Mouse (Mus musculus): ENCODE data around the gene Btf3l4. TPM values are rescaled to one million over a fixed set of nuclear protein-coding genes. Genes with fewer than 3 reads are reported as not detected.

The Btf3l4 gene
- polyA plus RNA-seq, 1 experiment from 2014 or later: 255 TPM

- DNase-seq (peak; percentile 94), ATAC-seq (ENCODE audit: low FRiP score, low TSS enrichment) (peak; percentile 89)
- Histone ChIP-seq H3K9ac (replicated peaks; ENCODE audit: low read length) (peak within 1 kb of the TSS; percentile 73), H3K9me3 (ENCODE audit: control insufficient read depth, low read length) (no peaks in the 10 kb centered on the region), H3K4me3 (replicated peaks; ENCODE audit: low read depth, low read length) (peak within 1 kb of the TSS; percentile 84), H3K36me3 (ENCODE audit: control insufficient read depth, insufficient read depth, low read length) (peaks cover 5% of the 10 kb centered on the region; the same call in 1 of the 2 replicates), H3K4me1 (ENCODE audit: control insufficient read depth, insufficient read depth, low read length) (peaks cover 24% of the 10 kb centered on the region), H3K4me2 (ENCODE audit: low read length) (peak within 1 kb of the TSS; percentile 98), H3K27ac (replicated peaks; ENCODE audit: low read depth, low read length) (peak within 1 kb of the TSS; percentile 73), H3K27me3 (ENCODE audit: control insufficient read depth, insufficient read depth, low read length) (no peaks in the 10 kb centered on the region)
- WGBS: under 1% methylated on average over 77 of the region's 77 CpGs
Observed at GRCm38 (mm10) chr4:108847715-108848504, 14.5 kb upstream of the Btf3l4 start, which contains the start of gene Kti12. TSS of gene Kti12 (plus strand) at chr4:108847785.

- H3K36me3 ChIP-seq (ENCODE audit: control insufficient read depth, insufficient read depth, low read length): 0 out of 2 replicates have a peak, but pooled peaks cover 5% of the 10 kb centered on the region
- H3K4me1 ChIP-seq (ENCODE audit: control insufficient read depth, insufficient read depth, low read length): peaks cover 24% of the 10 kb centered on the region
- no peaks in the 10 kb centered on the region for H3K9me3 ChIP-seq (ENCODE audit: control insufficient read depth, low read length)
- H3K4me3 ChIP-seq (replicated peaks; ENCODE audit: low read depth, low read length): no peak overlapping the region
- H3K9ac ChIP-seq (replicated peaks; ENCODE audit: low read length): no peak overlapping the region
- no peak overlapping the region for H3K27ac ChIP-seq (replicated peaks; ENCODE audit: low read depth, low read length)
- H3K4me2 ChIP-seq (ENCODE audit: low read length): no peak overlapping the region
- no peaks in the 10 kb centered on the region for H3K27me3 ChIP-seq (ENCODE audit: control insufficient read depth, insufficient read depth, low read length)
- no peak for DNase-seq
- no peak for ATAC-seq (ENCODE audit: low FRiP score, low TSS enrichment)
- 94% methylated on average over 5 of the region's 5 CpGs for WGBS
Observed at GRCm38 (mm10) chr4:108845824-108846569, 12.6 kb upstream of the Btf3l4 start.

- H3K4me2 ChIP-seq (ENCODE audit: low read length): no peak overlapping the region
- no peak overlapping the region for H3K9ac ChIP-seq (replicated peaks; ENCODE audit: low read length)
- H3K27ac ChIP-seq (replicated peaks; ENCODE audit: low read depth, low read length): no peak overlapping the region
- no peaks in the 10 kb centered on the region for H3K27me3 ChIP-seq (ENCODE audit: control insufficient read depth, insufficient read depth, low read length)
- no peak overlapping the region for H3K4me3 ChIP-seq (replicated peaks; ENCODE audit: low read depth, low read length)
- DNase-seq: no peak
- no peaks in the 10 kb centered on the region for H3K9me3 ChIP-seq (ENCODE audit: control insufficient read depth, low read length)
- ATAC-seq (ENCODE audit: low FRiP score, low TSS enrichment): no peak
- H3K4me1 ChIP-seq (ENCODE audit: control insufficient read depth, insufficient read depth, low read length): peaks cover 6% of the 10 kb centered on the region; the same call in 1 of the 2 replicates
- H3K36me3 ChIP-seq (ENCODE audit: control insufficient read depth, insufficient read depth, low read length): 0 out of 2 replicates have a peak, but pooled peaks cover 2% of the 10 kb centered on the region
Observed at GRCm38 (mm10) chr4:108843336-108843735, 9.9 kb upstream of the Btf3l4 start.

DNA sequence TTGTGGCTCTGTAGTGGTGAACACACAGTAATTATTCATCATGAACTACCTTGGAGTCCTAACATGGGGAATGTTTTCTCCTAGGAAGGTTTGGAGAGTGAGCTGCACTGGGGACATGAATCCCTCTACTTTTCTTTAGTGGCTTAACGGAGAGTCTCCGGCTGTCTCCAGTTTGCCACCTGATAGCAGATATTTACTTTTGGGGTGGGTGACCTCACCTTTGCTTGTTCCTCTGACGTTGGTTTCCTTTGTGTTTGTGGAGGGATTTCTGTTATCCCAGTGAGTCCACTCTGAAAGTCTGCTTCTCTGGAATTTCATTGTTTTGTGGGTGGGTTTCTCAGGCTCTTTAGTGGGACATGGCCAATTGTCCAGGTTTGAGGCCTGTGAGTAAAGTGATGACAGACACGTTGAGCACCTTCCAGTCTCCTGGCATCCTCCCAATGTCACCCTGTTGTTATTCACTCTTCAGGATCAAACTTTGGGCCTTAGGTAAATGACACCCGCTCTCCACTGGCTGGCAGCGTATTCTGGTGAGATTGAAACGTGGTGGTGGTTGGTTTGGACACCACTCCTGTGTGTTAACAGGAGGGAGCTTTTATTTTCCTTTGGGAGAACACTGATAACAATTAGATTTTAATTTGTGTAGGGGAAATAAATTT, 8.6 kb upstream of the Btf3l4 start:
- Histone ChIP-seq H3K4me1 (ENCODE audit: control insufficient read depth, insufficient read depth, low read length) (0 out of 2 replicates have a peak, but pooled peaks cover 2% of the 10 kb centered on the region), H3K9ac (replicated peaks; ENCODE audit: low read length) (no peak overlapping the region), H3K36me3 (ENCODE audit: control insufficient read depth, insufficient read depth, low read length) (0 out of 2 replicates have a peak, but pooled peaks cover 2% of the 10 kb centered on the region), H3K4me2 (ENCODE audit: low read length) (no peak overlapping the region), H3K9me3 (ENCODE audit: control insufficient read depth, low read length) (no peaks in the 10 kb centered on the region), H3K27ac (replicated peaks; ENCODE audit: low read depth, low read length) (no peak overlapping the region), H3K27me3 (ENCODE audit: control insufficient read depth, insufficient read depth, low read length) (no peaks in the 10 kb centered on the region), H3K4me3 (replicated peaks; ENCODE audit: low read depth, low read length) (no peak overlapping the region)
- 87% methylated on average over 7 of the region's 7 CpGs for WGBS
- ATAC-seq (ENCODE audit: low FRiP score, low TSS enrichment) (no peak), DNase-seq (no peak)

DNA sequence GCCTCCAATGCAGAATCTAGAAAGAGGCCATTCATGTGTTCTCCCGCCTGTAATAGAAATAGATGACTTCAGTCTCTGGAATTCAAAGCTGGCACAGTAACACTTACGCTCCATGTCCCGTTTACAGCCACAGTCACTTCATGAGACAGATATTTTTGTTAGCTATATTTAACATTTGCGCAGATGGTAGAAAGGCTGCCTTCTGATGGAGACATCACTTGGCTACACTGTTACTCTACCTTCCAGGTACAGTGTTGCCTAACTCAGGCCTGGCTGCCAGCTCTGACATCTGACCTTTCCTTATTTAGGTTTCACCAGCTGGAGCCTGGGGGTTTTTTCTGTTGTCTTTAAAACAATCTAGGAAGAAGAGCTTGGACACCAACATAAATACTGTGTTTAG, 4.6 kb upstream of the Btf3l4 start:
- no peak overlapping the region for H3K9ac ChIP-seq (replicated peaks; ENCODE audit: low read length)

GRCm38 (mm10) chr4:108835496-108835895, 2.1 kb upstream of the Btf3l4 start:
- Histone ChIP-seq H3K27ac (replicated peaks; ENCODE audit: low read depth, low read length) (no peak overlapping the region), H3K36me3 (ENCODE audit: control insufficient read depth, insufficient read depth, low read length) (no peaks in the 10 kb centered on the region), H3K27me3 (ENCODE audit: control insufficient read depth, insufficient read depth, low read length) (no peaks in the 10 kb centered on the region), H3K9ac (replicated peaks; ENCODE audit: low read length) (peak overlapping the region; percentile 99), H3K4me3 (replicated peaks; ENCODE audit: low read depth, low read length) (peak overlapping the region; percentile 95), H3K4me1 (ENCODE audit: control insufficient read depth, insufficient read depth, low read length) (peaks cover 35% of the 10 kb centered on the region), H3K9me3 (ENCODE audit: control insufficient read depth, low read length) (no peaks in the 10 kb centered on the region), H3K4me2 (ENCODE audit: low read length) (peak overlapping the region; percentile 65)
- DNase-seq (no peak), ATAC-seq (ENCODE audit: low FRiP score, low TSS enrichment) (no peak)
- 69% methylated on average over 3 of the region's 3 CpGs for WGBS

More for the DNA sequence above, 4.6 kb upstream of the Btf3l4 start:
- Histone ChIP-seq H3K27me3 (ENCODE audit: control insufficient read depth, insufficient read depth, low read length) (no peaks in the 10 kb centered on the region), H3K4me1 (ENCODE audit: control insufficient read depth, insufficient read depth, low read length) (peaks cover 18% of the 10 kb centered on the region), H3K4me3 (replicated peaks; ENCODE audit: low read depth, low read length) (no peak overlapping the region), H3K27ac (replicated peaks; ENCODE audit: low read depth, low read length) (no peak overlapping the region), H3K4me2 (ENCODE audit: low read length) (no peak overlapping the region), H3K36me3 (ENCODE audit: control insufficient read depth, insufficient read depth, low read length) (0 out of 2 replicates have a peak, but pooled peaks cover 2% of the 10 kb centered on the region), H3K9me3 (ENCODE audit: control insufficient read depth, low read length) (no peaks in the 10 kb centered on the region)
- DNase-seq (no peak), ATAC-seq (ENCODE audit: low FRiP score, low TSS enrichment) (no peak)
- WGBS: 95% methylated on average over 4 of the region's 4 CpGs

DNA sequence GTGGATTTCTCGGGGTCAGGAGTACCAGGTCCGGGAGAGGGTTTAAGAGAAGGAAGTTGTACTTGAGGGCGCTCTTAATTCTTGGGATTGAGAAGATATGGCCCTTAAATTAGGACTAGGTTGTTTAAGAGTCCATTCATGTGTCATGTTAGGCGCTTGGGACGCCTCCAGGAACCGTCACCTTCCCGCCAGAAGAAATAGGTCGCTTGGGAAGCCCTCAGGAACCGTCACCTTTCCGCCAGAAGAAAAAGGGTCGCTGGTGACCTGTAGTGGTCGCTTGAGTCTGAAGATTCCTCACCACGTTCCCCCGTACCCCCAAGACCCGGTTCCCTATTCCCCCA, 1.5 kb upstream of the Btf3l4 start:
- Histone ChIP-seq H3K9ac (replicated peaks; ENCODE audit: low read length) (peak overlapping the region; percentile 99), H3K4me1 (ENCODE audit: control insufficient read depth, insufficient read depth, low read length) (peaks cover 35% of the 10 kb centered on the region), H3K36me3 (ENCODE audit: control insufficient read depth, insufficient read depth, low read length) (peaks cover 5% of the 10 kb centered on the region), H3K4me3 (replicated peaks; ENCODE audit: low read depth, low read length) (peak overlapping the region; percentile 95), H3K4me2 (ENCODE audit: low read length) (peak overlapping the region; percentile 65), H3K27me3 (ENCODE audit: control insufficient read depth, insufficient read depth, low read length) (no peaks in the 10 kb centered on the region), H3K9me3 (ENCODE audit: control insufficient read depth, low read length) (no peaks in the 10 kb centered on the region), H3K27ac (replicated peaks; ENCODE audit: low read depth, low read length) (peak overlapping the region; percentile 100)
- under 1% methylated on average over 15 of the region's 15 CpGs for WGBS
- ATAC-seq (ENCODE audit: low FRiP score, low TSS enrichment) (no peak), DNase-seq (peak; percentile 23)

GRCm38 (mm10) chr4:108834115-108834970, 929 bp upstream of the Btf3l4 start, which contains the start of gene Txndc12:
TSS of gene Txndc12 (plus strand) at chr4:108834601.
- no peaks in the 10 kb centered on the region for H3K9me3 ChIP-seq (ENCODE audit: control insufficient read depth, low read length)

More at GRCm38 (mm10) chr4:108834115-108834970, 929 bp upstream of the Btf3l4 start, which contains the start of gene Txndc12:
- peak; percentile 95 for DNase-seq
- peak within 1 kb of the TSS; percentile 65 for H3K4me2 ChIP-seq (ENCODE audit: low read length)
- peaks cover 35% of the 10 kb centered on the region for H3K4me1 ChIP-seq (ENCODE audit: control insufficient read depth, insufficient read depth, low read length)
- peak within 1 kb of the TSS; percentile 99 for H3K9ac ChIP-seq (replicated peaks; ENCODE audit: low read length)
- peaks cover 10% of the 10 kb centered on the region for H3K36me3 ChIP-seq (ENCODE audit: control insufficient read depth, insufficient read depth, low read length)
- peak within 1 kb of the TSS; percentile 100 for H3K27ac ChIP-seq (replicated peaks; ENCODE audit: low read depth, low read length)
- no peaks in the 10 kb centered on the region for H3K27me3 ChIP-seq (ENCODE audit: control insufficient read depth, insufficient read depth, low read length)
- WGBS: under 1% methylated on average over 34 of the region's 34 CpGs
- ATAC-seq (ENCODE audit: low FRiP score, low TSS enrichment): peak; percentile 81
- H3K4me3 ChIP-seq (replicated peaks; ENCODE audit: low read depth, low read length): peak within 1 kb of the TSS; percentile 95
